Mouse (Mus musculus) hindbrain, embryonic 10.5 days (tissue): ENCODE results near the gene Txnrd3. TPM values are rescaled to one million over a fixed set of nuclear protein-coding genes. Genes with fewer than 3 reads are reported as not detected.

Experiments used
- DNase-seq: peaks from one replicate; pipeline ENCODE4 v3.0.0-alpha.2; 2017; ENCODE audit warnings: low spot score
- H3K27ac ChIP-seq: fragments of 300-500 bp; sonication (generic); 2 replicates; pipeline ENCODE4 v1.5.1; 2016; ENCODE audit warnings: mild to moderate bottlenecking, moderate library complexity
- H3K27me3 ChIP-seq: fragments of 300-500 bp; sonication (generic); 2 replicates; pipeline ENCODE4 v1.6.1; 2016; ENCODE audit warnings: mild to moderate bottlenecking; ENCODE audit not compliant: poor library complexity, insufficient read depth, severe bottlenecking
- H3K36me3 ChIP-seq: fragments of 300-500 bp; sonication (generic); 2 replicates; pipeline ENCODE4 v1.6.1; 2016; ENCODE audit warnings: mild to moderate bottlenecking, moderate library complexity
- H3K4me1 ChIP-seq: fragments of 300-500 bp; sonication (generic); replicated peaks from 2 replicates; pipeline ENCODE4 v1.6.1; 2016; ENCODE audit warnings: mild to moderate bottlenecking
- H3K4me3 ChIP-seq: fragments of 300-500 bp; sonication (generic); 2 replicates; pipeline ENCODE4 v1.5.1; 2016; ENCODE audit warnings: mild to moderate bottlenecking, moderate library complexity
- H3K9me3 ChIP-seq: fragments of 300-500 bp; sonication (generic); 2 replicates; pipeline ENCODE4 v1.6.1; 2016; ENCODE audit warnings: mild to moderate bottlenecking, moderate library complexity
- WGBS: fragments of 180-500 bp; shearing (Covaris S2); methylation state at CpG from one replicate; pipeline ENCODE4 v1.1.7; 2016; 5-methylcytosine and 5-hydroxymethylcytosine counted together
- polyA plus RNA-seq: library from polyadenylated mRNA; unstranded; fragments of >200 nt; fragmentation: Nextera tagmentation; extraction: Ambion mirVana; gene quantifications from 2 replicates; pipeline ENCODE4 v1.2.1, GENCODE M21; 2016

The Txnrd3 gene
- polyA plus RNA-seq, 1 experiment from 2014 or later: 12.0 TPM

- 75% methylated on average over 1 of the region's 1 CpGs for WGBS
- Histone ChIP-seq H3K36me3 (no peaks in the 10 kb centered on the region), H3K4me3 (no peak overlapping the region), H3K4me1 (no peaks in the 10 kb centered on the region), H3K9me3 (no peaks in the 10 kb centered on the region), H3K27me3 (no peaks in the 10 kb centered on the region), H3K27ac (no peak overlapping the region)
- no peak for DNase-seq
Measured at GRCm38 (mm10) chr6:89687100-89687499, 43.3 kb downstream of the Txnrd3 start.

DNA sequence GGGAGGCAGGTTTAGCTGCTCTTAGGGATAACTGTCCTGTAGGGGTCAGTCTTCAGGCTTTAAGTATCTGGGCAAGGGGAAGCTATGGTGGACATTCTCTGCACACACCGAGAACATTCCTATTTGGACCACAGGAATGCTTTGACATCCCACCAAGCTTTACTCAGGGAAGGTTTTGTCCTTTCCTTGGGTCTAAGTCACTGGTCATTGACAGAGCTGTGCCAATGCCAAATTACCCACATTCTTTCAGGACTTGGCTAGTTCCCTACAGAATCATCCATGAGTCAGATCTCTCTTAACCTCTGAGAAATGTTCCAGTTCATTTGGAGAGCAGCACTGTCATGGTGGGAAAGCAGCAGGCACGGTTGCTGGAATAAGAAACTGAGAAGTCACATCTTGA is 62.8 kb downstream of the Txnrd3 start:
- H3K4me1 ChIP-seq: no peaks in the 10 kb centered on the region
- no peaks in the 10 kb centered on the region for H3K27me3 ChIP-seq
- no peak overlapping the region for H3K27ac ChIP-seq
- 74% methylated on average over 2 of the region's 2 CpGs for WGBS
- no peaks in the 10 kb centered on the region for H3K36me3 ChIP-seq
- DNase-seq: no peak
- H3K4me3 ChIP-seq: no peak overlapping the region
- H3K9me3 ChIP-seq: no peaks in the 10 kb centered on the region

DNA sequence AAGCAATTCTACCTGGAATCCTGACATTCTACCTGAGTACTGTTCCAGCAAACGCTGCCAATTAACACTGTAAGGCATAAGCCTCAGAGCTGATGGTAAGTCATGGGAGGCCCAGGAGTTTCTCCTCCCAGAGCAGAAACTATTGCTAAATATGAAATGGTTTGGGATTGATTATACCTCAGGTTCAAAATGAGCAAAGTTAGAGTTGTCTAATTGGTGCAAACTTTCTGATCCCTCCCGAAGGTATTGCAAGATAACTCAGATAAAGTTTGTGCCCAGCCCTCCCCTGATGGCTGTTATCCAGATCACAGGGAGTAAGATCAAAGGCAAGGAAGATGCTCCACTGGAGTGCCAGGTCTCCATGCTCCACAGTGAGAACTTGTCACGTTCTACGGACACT is 63.5 kb downstream of the Txnrd3 start, which contains the start of gene Vmn1r40:
Vmn1r40 (plus strand) TSS at position 301 of the 400 bp plus-strand sequence.
- H3K4me3 ChIP-seq: no peak within 1 kb of the TSS
- no peaks in the 10 kb centered on the region for H3K4me1 ChIP-seq
- no peaks in the 10 kb centered on the region for H3K9me3 ChIP-seq
- no peak within 1 kb of the TSS for H3K27ac ChIP-seq
- no peaks in the 10 kb centered on the region for H3K27me3 ChIP-seq
- no peak for DNase-seq
- no peaks in the 10 kb centered on the region for H3K36me3 ChIP-seq
- 84% methylated on average over 4 of the region's 4 CpGs for WGBS

DNA sequence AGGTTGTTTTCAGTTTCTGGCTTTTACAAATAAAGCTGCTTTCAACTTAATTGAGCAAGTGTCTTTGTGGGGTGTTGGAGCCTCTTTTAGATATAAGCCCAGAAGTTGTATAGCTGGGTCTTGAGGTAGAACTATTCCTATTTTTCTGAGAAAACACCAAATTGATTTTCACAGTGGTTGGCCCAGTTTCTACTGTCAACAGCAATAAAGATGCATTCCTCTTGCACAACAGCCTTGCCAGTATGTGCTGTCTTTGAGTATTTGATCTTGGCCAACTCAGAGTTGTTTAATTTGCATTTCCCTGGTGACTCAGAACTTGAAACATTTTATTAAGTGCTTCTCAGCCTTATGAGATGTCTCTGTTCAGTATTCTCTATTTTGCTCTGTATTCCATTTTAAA is 74.3 kb downstream of the Txnrd3 start:
- Histone ChIP-seq H3K27me3 (no peaks in the 10 kb centered on the region), H3K4me1 (no peaks in the 10 kb centered on the region), H3K4me3 (no peak overlapping the region), H3K9me3 (0 out of 2 replicates have a peak, but pooled peaks cover 6% of the 10 kb centered on the region), H3K36me3 (no peaks in the 10 kb centered on the region), H3K27ac (no peak overlapping the region)
- no peak for DNase-seq

Other genes starting within 250 kb of the Txnrd3 start
- gene Chchd6, start 48.3 kb upstream of the Txnrd3 start, polyA plus RNA-seq: 89.0 and 103 TPM in 2 replicates
- not detected in 2 replicates for gene Vmn1r40, start 63.6 kb downstream of the Txnrd3 start, polyA plus RNA-seq
- gene Vmn1r41, start 96.8 kb downstream of the Txnrd3 start, polyA plus RNA-seq: not detected in 2 replicates
- gene Vmn1r42, start 232.4 kb downstream of the Txnrd3 start, polyA plus RNA-seq: not detected in 2 replicates
- not detected in 2 replicates for gene Vmn1r43, start 232.4 kb downstream of the Txnrd3 start, polyA plus RNA-seq
- not detected in 2 replicates for gene Vmn1r44, start 239.7 kb downstream of the Txnrd3 start, polyA plus RNA-seq